Mouse (Mus musculus): ENCODE measurements around the gene Tmem150c.
A peak's percentile ranks its signal among the peaks of the same experiment; 100 is the strongest.

Tmem150c gene

DNA sequence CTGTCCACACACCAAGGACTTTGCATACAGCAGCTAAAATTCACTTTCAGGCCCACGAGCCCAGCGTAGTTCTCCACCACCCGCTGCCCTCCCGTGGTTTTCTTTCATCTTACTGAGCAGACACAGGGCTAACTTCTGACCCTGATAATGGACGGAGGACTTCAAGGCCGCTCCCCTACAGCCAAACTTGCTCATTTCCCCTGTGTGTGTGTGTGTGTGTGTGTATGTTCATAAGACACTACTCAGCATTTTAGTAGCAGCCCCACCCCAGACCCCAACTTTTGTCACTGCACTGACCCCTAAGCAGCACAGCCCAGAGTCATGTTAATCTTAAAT is at the start of gene Tmem150c:
Gene Tmem150c, minus strand, starts transcription at position 171 of the 336 bp plus-strand sequence.
- no peak for DNase-seq (ENCODE audit: low spot score in 2 of 2)

DNA sequence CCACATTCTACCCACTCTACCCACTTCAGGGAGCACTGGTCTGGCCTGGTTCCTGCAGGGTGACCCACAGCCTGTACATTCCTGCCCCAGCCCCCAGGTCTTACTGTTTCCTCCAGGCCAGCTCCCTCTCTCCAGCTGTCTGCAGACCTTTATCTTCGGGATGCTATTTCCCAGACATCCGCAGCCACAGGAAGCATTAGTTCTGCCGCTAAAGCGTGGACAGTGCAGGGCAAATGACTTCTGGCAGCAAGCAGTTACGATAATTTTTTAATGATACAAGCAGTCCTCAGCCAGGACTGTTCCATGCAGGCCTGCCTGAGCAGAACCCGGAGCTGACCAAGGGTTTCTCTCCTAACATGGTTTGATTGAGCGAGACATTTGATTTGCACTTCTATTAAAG is 49.5 kb upstream of the Tmem150c start:
- no peak for DNase-seq (ENCODE audit: low spot score in 2 of 2)

DNA sequence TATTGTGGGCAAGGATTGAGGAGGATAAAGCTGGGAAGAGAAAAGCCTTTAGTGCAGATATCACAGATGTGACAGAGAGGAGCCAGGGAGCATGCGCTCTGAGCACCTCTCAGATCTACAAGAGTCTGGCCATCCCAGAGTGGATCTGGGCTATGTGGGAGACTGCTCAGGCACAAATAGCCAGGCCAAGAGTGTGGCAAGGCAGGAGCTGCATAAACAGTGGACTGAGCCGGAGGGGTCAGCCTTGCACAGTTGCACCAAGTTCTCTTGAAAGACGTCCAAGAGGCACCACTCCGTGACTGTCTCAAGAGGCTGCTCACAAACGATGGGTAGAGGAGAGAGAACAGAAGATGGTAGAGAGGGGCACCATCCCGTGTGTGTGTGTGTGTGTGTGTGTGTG is 47.1 kb upstream of the Tmem150c start:
- DNase-seq (ENCODE audit: low spot score in 2 of 2): no peak

DNA sequence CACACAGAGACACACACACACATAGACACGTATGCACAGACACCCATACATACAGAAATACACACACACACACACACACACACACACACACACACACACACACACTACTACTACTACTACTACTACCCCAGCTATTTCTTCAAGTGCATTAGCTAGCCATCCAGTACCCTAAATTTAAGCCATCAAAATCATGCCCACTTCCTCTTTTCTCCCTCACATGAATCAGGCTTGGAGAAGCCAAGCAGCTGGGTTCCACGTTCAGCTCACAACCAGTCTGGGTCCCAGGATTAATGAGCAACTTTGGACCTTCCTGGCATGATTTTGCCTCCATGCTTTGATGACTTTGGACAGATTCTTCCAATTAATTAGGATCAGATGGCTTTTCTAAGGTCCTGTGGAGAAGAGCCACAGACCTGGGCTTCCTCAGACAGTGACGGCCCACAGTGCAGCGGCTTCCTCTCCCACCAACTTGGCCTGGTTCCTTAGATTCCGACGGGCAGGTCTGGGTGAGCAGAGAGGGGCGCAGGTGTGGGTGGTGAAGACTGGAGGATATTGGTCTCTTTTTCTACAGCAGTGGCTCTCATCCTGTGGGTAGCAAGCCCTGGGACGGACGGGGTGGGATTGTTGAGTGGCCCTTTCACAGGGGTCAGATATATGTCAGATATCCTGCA is 46.0 kb upstream of the Tmem150c start:
- no peak for DNase-seq (ENCODE audit: low spot score in 2 of 2)

DNA sequence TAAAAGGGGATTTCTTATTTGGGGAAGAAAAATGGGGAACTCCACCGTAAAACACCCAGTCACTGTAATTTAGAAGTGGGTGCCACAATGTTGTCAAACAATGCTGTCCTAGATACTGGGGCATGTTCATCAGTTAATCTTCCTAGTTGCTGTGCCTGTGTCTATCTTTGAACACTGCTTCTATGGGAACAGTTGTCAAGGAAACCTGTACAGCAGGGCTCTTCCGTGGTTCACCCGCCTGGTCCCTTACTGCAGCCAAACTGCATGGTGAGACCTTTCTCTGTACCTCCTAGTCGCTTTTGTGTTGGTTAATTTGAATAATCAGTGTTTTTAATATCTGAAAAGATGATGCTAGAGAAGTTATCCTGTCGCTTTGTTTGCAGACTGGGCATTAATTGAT is 41.2 kb upstream of the Tmem150c start:
- DNase-seq (ENCODE audit: low spot score in 2 of 2): no peak

DNA sequence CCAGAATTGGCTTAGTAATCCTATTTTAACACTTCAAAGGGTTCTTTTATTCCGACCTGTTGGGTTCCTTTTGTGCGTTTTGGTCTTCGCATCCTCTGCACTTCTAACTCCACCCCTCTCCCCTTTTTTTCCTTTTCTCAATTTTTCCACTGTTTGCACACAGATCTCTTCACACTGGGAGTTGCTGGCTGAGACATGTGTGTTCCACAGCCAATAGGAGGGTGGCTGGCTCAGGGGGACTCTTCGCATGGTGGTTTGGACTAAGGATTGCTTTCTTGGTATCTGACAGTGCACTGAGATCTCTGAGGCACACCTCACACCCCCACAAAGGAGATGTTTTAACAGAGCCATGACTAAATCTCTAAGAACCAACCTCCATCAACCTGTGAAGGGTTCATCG is 40.7 kb upstream of the Tmem150c start:
- no peak for DNase-seq (ENCODE audit: low spot score in 2 of 2)

DNA sequence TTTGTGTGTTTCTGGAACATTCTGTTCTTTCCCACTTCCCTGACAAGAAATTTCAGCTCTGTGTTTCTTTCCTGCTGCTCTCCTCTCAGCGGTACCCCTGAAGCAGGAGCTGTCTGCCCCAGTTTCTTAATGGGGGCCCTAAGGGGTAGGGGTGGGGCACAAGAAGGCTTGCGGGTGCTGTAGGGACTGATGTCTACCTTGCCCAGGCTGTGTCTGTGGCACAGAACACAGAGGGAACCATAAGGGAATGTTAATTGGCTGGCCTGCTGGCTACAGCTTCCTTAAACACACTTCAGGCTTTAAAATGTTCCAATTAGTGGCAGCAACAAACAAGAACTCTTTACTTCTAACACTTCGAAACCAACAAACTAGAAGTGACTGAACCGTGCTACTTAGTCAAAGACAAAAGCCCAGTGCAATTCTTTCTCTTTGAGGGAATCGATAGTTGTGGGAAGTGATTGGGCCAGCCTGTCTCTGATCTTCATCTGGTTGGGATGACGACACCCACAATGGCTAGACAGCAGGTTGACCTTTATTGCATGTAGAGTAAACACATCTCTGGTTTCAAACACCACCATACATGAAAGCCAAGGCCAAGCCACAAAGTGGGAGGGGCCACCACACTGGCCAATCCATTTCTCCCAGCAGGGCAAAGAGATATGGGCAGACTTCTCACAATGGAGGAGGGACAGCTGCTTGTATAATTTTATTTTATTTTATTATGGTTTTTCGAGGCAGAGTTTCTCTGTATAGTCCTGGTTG is 39.7 kb upstream of the Tmem150c start:
- DNase-seq (ENCODE audit: low spot score in 2 of 2): no peak

DNA sequence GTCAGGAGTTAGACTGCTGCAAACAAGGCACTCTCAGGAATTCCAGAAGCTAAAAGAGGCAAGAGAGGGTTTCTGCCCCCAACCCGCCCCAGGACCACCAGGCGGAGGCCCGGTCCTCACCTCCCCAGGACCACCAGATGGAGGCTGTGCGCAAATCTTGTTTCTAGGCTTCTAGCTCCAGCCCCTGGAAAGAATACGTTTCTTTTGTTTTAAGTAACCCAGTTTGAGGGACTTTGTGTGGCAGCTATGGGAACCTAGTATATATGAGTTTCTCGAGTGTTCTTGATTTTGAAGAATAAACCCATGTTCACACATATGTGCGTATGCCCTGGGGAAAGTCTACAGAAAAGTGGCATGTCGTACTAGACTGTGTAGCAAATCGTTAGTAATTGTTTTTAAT is 37.9 kb upstream of the Tmem150c start:
- no peak for DNase-seq (ENCODE audit: low spot score in 2 of 2)

DNA sequence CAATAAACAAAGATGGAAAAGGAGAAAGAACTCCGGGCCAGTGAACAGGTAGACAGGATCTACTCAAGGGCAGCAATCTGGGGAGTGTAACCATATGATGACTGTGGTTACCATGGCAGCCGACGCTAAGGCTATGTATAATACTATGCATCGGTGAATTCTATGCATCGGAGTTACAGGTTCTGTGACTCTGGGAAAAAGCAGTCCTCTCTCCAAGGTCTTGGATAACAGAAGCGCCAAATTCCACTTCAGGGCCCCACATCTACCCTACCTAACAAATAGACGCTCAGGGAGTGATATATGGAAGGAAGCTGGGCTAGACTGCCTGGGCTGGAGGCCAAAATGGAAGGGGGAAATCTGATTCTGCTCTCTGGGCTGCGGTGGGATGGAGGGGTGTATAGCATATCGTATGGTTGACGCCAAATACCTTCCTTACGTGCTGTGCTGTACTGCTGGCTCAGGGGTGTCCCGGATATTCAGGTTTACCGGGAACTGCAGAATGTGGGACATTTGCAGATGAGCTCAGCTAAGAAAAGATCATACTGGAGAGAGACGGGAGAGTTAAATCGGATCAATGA is 37.3 kb upstream of the Tmem150c start:
- DNase-seq (ENCODE audit: low spot score in 2 of 2): no peak

DNA sequence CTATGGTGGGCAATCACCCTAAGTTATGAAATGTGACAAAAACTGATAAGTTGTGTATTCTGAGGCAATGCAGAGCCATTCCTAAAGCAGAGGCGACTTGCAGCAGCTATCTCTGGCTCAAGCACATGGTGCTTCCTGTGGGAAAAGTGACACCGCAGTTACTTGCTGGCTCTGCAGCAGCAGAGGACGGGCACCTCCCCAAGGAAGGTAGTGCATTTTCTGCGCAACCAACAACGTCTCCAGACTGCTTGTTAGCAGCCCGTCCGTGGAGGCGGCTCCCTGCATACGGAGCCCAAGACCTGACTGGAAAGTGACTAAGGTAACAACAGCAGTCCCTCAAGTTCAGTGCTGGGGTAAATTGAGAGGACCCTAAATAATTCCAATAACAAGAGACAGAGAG is 36.8 kb upstream of the Tmem150c start:
- no peak for DNase-seq (ENCODE audit: low spot score in 2 of 2)

DNA sequence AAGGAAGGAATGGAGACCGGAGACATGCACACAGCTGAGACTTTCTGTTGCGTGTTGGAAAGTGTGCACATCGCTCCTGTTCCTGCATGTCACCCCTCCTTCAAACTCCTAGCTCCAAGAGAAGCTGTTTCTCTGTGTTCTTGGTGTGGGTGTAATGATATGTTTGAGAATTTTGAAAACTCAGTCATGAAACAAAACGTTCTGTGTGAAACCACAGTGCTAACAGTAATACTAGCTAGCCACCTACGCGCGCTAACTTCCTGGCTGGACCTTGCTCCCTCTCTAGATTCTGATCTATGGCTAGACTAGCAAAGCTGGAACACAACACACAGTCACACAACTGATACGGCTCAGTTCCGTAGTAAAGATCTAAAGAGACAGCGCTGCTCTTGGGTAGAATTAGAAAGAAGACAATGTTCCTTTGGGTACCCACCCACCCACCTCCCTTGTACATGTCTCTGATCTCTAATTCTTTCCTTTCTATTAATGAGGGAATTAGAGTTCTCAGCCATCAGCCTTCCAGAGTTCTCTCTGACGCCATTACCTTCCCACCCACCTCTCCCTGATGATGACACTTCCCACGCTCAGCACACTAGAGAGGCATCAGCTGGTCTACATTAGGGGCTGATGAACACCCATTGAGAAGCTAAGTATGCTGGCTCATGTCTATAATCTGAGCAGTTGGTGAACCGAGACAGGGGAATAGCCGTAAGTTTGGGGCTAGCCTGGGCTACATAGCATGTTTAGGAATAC is 32.0 kb upstream of the Tmem150c start:
- no peak for DNase-seq (ENCODE audit: low spot score in 2 of 2)

DNA sequence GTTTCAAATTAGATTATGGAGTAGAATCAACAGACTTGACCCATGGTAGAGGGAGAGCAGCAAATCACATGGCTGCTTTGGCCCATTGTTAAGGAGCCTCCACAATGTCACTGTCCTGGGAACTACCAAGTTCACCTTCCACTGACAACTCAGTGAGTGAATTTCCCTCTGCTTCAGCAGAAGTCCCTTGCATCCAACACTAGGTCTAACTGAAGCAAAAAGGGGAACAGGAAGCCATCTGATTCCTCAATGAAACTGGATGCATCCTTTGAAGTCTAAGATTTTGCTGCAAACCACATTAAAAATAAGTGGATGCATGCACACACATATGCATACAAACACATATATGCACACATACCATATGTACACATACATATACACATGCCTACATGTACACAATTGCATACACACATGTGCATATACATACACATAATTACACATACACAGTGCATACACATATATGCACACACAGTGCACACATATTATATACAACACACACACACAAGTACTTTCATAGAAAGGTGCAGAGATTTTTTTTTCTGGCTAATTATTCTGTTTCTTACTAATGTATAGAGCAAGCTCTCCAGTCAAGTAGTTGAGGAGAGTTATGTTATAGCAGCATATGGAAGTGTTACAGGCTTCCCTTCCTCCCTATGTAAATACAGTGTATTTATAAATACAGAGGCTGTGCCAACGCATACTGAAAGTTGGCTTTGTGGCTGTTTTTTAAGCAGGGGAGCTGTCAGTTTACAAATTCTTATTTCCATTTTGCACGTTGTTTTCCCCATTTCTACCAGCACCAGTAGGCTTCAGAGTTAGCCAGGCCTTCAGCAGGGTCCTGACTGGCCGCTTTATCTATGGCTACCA is 27.7 kb upstream of the Tmem150c start:
- DNase-seq (ENCODE audit: low spot score in 2 of 2): no peak

DNA sequence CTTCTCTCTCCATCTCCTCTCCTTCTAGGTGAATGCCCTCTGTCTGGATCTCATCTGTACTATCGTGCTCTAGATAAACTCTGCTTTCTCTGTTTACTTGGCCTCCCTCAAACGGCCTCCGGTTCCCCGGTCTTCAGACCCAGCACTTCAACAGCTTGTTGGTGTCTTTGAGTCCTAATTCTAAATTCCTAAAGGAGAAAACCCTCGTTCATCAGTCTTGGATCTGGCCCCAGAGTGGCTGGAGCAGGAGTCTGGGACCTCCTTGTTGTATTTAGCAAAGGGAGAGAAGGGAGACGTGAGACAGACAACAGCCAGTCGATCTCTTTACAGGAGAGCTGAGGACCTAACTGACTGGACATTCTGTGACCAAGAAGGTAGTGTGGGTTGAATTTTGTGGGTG is 27.0 kb upstream of the Tmem150c start:
- DNase-seq (ENCODE audit: low spot score in 2 of 2): no peak

DNA sequence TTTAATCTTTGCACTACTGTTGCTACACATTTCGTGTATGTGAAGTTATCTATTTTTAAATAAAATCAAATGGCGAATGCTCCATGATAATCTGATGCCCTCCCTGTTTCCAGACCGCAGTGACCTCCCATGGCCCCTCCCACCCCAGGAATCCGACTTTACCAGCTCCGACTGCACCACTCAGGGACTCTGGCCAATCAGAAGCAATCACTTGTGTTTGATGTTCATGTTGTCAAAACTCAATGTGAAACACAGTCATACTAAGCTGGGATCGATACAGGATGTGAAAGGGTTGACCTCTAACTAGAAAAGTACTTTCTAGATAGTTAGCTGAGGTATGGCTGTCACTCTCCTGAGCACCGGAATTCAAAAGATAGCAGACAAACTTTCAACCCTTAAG is 26.3 kb upstream of the Tmem150c start:
- no peak for DNase-seq (ENCODE audit: low spot score in 2 of 2)

DNA sequence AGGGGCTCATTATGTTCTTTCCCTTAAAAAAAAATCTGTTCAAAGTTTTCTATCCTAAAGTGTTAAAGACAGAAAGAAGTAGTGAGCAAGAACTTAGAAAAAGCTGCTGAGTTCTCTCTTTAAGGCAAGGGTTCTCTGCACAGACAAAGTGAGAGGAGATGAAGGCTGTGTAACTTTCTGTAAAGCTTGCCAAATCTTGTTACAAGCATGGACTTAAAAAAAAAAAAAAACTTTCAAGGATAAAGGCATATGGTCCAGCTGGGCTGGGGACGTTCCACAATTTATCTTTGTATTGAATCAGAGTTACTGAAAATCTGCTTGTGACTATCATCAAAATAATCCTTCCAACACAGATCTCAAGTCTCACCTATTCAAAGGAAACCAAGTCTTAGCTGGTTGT is 21.4 kb upstream of the Tmem150c start:
- DNase-seq (ENCODE audit: low spot score in 2 of 2): no peak

DNA sequence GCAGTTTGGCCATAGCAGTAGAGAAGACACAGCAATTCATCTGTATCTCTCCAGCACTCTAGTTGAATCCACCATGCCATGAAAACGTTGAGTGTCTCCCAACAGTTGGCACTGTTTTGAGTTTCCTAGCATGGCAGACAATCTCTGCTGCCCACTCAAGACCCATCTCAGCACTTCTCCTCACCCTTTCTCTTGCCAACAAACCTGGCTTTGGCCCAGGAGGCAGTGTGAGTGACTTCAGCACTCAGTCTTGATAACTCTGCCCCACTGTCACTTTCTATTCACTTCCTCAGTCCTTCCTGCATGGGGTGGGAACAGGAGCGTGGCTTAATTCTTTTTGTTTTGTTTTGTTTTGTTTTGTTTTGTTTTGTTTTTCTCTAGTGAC is 19.2 kb upstream of the Tmem150c start:
- no peak for DNase-seq (ENCODE audit: low spot score in 2 of 2)

DNA sequence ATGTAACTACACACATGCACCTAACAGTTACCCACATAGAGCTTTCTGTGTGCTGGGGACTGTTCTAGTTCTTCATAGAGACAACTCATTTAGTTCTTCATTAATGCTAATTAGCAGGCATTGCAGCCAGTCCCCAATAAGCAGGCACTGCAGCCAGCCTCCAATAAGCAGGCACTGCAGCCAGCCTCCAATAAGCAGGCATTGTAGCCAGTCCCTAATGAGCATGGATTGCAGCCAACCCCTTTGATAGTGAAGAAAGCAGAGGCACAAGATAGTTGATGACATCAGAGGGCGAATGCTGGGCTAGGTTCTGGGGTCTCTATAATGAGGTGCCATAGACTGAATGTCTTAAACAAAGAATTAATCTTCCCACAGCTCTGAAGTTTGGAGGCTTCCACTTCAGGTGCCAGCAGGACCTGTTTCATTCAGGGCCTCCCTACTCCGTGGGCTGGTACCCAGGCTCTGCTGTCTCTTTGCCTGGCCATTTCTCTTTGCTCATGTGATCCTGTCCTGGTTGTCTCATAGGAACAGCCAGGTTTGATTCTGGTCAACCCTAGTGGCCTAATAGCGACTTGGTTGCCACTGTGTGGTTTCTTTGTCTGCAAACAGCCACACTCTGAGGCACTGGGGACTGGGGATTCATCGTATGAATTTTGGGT is 18.6 kb upstream of the Tmem150c start:
- DNase-seq (ENCODE audit: low spot score in 2 of 2): peak; percentile 46 to 56

DNA sequence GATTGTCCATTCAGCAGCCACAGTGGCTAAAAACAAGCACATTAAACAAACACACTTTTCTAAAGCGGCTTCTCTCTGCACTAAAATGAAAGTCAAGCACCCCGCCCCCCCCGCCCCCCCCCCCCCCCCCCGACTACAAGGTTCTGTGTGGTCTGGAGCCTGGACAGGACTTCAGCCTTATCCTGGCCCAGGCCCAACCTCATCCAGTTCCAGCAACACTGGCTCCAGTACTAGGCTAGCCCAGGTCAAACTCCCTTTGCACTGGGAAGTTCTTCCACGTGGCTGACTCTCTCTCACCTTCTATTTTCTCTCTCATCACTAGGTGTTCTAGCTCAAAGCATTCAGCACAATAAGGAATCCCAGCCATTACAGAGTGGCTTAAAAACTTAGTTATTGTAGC is 17.9 kb upstream of the Tmem150c start:
- DNase-seq (ENCODE audit: low spot score in 2 of 2): no peak

DNA sequence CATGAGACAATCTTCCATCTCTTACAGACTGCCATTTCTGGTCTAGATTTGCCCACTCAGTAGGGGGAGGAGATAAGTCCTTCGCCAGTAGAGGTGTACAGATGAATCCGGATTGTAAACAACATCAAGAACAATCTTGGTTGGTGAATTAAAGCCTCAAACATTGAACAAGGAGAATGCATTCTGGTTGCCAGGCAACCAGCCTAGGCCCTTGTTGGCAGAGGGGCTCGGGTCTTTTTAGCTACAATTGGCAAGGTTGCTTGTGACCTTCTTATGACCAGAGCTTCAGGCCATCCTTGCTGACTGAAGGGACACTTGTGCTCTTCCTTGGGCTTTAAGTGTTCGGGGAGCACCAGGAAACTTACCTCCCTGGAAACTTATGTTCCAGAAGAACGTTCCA is 16.5 kb upstream of the Tmem150c start:
- DNase-seq (ENCODE audit: low spot score in 2 of 2): no peak

DNA sequence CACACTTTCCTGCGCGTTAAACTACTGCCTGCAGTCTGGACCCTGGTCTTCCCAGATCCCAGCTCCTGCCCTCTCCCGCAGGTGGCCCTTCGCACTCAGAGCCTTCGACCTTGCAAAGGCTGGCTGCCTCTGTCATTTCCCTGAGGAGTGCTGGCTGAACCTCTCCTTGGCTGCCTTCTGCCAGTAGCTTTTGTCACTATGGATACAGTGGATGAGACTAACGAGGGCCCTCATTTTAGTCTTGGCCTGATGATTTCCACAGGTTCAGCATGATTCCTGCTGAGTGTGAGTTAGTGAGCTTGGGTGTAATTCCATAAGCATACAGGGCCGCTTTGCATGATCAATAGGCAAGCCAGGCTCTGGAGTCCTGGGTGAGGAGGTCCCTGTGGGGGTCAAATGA is 16.0 kb upstream of the Tmem150c start:
- DNase-seq (ENCODE audit: low spot score in 2 of 2): no peak

DNA sequence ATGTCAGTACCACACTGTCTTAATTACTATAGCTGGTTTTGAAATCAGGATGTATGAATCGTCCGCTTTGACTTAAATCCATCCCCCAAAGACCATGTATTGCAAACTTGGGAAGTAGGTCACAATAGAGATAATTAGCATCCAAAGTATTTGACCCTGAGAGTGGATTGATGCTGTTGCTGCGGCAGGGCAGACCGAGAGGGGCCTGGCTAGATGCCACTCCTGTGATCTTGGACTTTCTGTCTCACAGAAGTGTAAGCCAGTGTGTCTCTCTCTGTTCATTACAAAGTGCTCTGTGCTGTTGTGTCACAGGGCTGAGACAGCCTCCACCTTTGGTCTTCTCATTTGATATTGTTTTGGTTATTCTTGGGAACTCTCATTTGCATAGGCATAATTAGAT is 12.5 kb upstream of the Tmem150c start:
- no peak for DNase-seq (ENCODE audit: low spot score in 2 of 2)
